Mouse (Mus musculus): Measurements from ENCODE around the gene 4930596D02Rik. TPM values are rescaled to one million over a fixed set of nuclear protein-coding genes. Genes with fewer than 3 reads are reported as not detected.

Gene 4930596D02Rik
- not detected in 2 replicates for polyA plus RNA-seq (2012; rRNA removed)

DNA sequence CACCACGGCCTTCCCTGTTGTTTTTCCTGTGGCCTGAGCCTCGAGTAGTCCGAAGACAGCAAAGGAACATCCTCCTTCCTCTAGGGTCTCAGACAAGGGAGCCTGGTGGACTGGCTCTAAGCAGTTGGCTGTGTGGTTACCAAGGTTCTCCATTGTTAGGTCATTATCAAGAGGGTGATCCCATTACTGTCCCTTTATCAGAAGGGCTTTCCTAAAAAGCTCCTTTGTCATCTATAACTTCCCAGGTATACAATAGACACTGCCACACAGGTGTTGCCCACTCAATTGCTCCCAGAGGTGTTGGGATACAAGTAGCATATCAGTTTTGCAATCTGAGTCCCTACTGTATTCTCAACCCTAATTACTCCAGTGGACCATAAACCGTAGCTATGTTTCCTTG is at the start of gene 4930596D02Rik:
TSS of gene 4930596D02Rik (minus strand) at position 101 of the 400 bp plus-strand sequence.

Measured in colon, adult 2 months (tissue).